Mouse (Mus musculus): ENCODE measurements at regions not wholly inside any gene's neighbourhood (a gene's known extent, or its start where the extent isn't known, plus 50 kb on each side); places are given as distances from the start of the nearest gene placed in this dataset.

- no peak for DNase-seq
Measured at GRCm38 (mm10) chr9:33826116-33826515, 659.6 kb upstream of the Kirrel3 start.

GRCm38 (mm10) chr9:33827409-33827808 is 658.3 kb upstream of the Kirrel3 start:
- no peak for DNase-seq

- DNase-seq = no peak
Measured at GRCm38 (mm10) chr9:33837666-33838380, 647.9 kb upstream of the Kirrel3 start.

- no peak for DNase-seq
Measured at GRCm38 (mm10) chr9:33849623-33850022, 636.1 kb upstream of the Kirrel3 start.

- no peak for DNase-seq
Measured at GRCm38 (mm10) chr9:33850024-33850423, 635.7 kb upstream of the Kirrel3 start.

- DNase-seq = no peak
Measured at GRCm38 (mm10) chr9:33850993-33851392, 634.7 kb upstream of the Kirrel3 start.

- peak; percentile 34 for DNase-seq
Measured at GRCm38 (mm10) chr9:33856169-33856568, 629.5 kb upstream of the Kirrel3 start.

- peak; percentile 52 for DNase-seq
Measured at GRCm38 (mm10) chr9:33858511-33858910, 627.2 kb upstream of the Kirrel3 start.

GRCm38 (mm10) chr9:33868666-33869065 is 617.0 kb upstream of the Kirrel3 start:
- no peak for DNase-seq

- peak; percentile 26 for DNase-seq
Measured at GRCm38 (mm10) chr9:33887279-33887678, 598.4 kb upstream of the Kirrel3 start.

- DNase-seq = no peak
Measured at GRCm38 (mm10) chr9:33892001-33892400, 593.7 kb upstream of the Kirrel3 start.

GRCm38 (mm10) chr9:33901313-33902076 is 584.2 kb upstream of the Kirrel3 start:
- peak; percentile 15 for DNase-seq

GRCm38 (mm10) chr9:33903991-33904570 is 581.6 kb upstream of the Kirrel3 start:
- DNase-seq = no peak

GRCm38 (mm10) chr9:33914919-33915318 is 570.8 kb upstream of the Kirrel3 start:
- no peak for DNase-seq

- no peak for DNase-seq
Measured at GRCm38 (mm10) chr9:33915349-33916056, 570.2 kb upstream of the Kirrel3 start.

- DNase-seq = peak; percentile 4
Measured at GRCm38 (mm10) chr9:33930286-33930685, 555.4 kb upstream of the Kirrel3 start.

- peak; percentile 44 for DNase-seq
Measured at GRCm38 (mm10) chr9:33934071-33934470, 551.6 kb upstream of the Kirrel3 start.

GRCm38 (mm10) chr9:33954319-33954718 is 531.4 kb upstream of the Kirrel3 start:
- no peak for DNase-seq
